Mouse (Mus musculus): ENCODE data around the gene Efna2. TPM values are rescaled to one million over a fixed set of nuclear protein-coding genes. Genes with fewer than 3 reads are reported as not detected.

Gene Efna2
- 7.2 and 11.2 TPM in 2 replicates for polyA plus RNA-seq (2011; ENCODE audit: insufficient read depth, insufficient read length, low read depth, missing spikeins)

- H3K27me3 ChIP-seq (ENCODE audit: control insufficient read depth, insufficient read depth, low read length, poor library complexity, severe bottlenecking) = no peaks in the 10 kb centered on the region
- H3K4me3 ChIP-seq (ENCODE audit: low read depth, low read length) = peak within 1 kb of the TSS; percentile 82
- peak within 1 kb of the TSS; percentile 4; the same call in 1 of the 2 replicates for H3K27ac ChIP-seq (ENCODE audit: insufficient read depth, low read length)
- H3K4me1 ChIP-seq (ENCODE audit: control insufficient read depth, insufficient read depth, low read length) = peaks cover 3% of the 10 kb centered on the region
- TF ChIP-seq EP300 (IDR thresholded peaks at IDR 0.05; ENCODE audit: insufficient read depth, low read depth, low read length) = no peak
- no peak for TF ChIP-seq CTCF (IDR thresholded peaks at IDR 0.05; ENCODE audit: low read depth, low read length)
- no peak for TF ChIP-seq POLR2A (IDR thresholded peaks at IDR 0.05; ENCODE audit: insufficient read depth, low read length)
- peak within 1 kb of the TSS; percentile 88 for H3K9ac ChIP-seq (ENCODE audit: low read depth, poor library complexity, severe bottlenecking)
- no peaks in the 10 kb centered on the region for H3K36me3 ChIP-seq (ENCODE audit: control insufficient read depth, insufficient read depth, low read length, poor library complexity, severe bottlenecking)
- no peaks in the 10 kb centered on the region for H3K9me3 ChIP-seq (replicated peaks; ENCODE audit: control insufficient read depth, insufficient read depth, low read length, poor library complexity, severe bottlenecking)
These were observed at the start of gene Efna2 for GRCm38 (mm10) chr10:80179068-80180051. Efna2 (plus strand) TSS chr10:80179482.

GRCm38 (mm10) chr10:80129846-80130245, 49.4 kb upstream of the Efna2 start:
- Histone ChIP-seq H3K27ac (ENCODE audit: insufficient read depth, low read length) (no peak overlapping the region), H3K9ac (ENCODE audit: low read depth, poor library complexity, severe bottlenecking) (no peak overlapping the region), H3K36me3 (ENCODE audit: control insufficient read depth, insufficient read depth, low read length, poor library complexity, severe bottlenecking) (peaks cover 4% of the 10 kb centered on the region; the same call in 1 of the 2 replicates), H3K4me3 (ENCODE audit: low read depth, low read length) (no peak overlapping the region), H3K4me1 (ENCODE audit: control insufficient read depth, insufficient read depth, low read length) (no peaks in the 10 kb centered on the region), H3K9me3 (replicated peaks; ENCODE audit: control insufficient read depth, insufficient read depth, low read length, poor library complexity, severe bottlenecking) (no peaks in the 10 kb centered on the region), H3K27me3 (ENCODE audit: control insufficient read depth, insufficient read depth, low read length, poor library complexity, severe bottlenecking) (no peaks in the 10 kb centered on the region)
- TF ChIP-seq POLR2A (IDR thresholded peaks at IDR 0.05; ENCODE audit: insufficient read depth, low read length) (no peak), EP300 (IDR thresholded peaks at IDR 0.05; ENCODE audit: insufficient read depth, low read depth, low read length) (no peak), CTCF (IDR thresholded peaks at IDR 0.05; ENCODE audit: low read depth, low read length) (no peak)

- Histone ChIP-seq H3K27ac (ENCODE audit: insufficient read depth, low read length) (no peak overlapping the region), H3K9me3 (replicated peaks; ENCODE audit: control insufficient read depth, insufficient read depth, low read length, poor library complexity, severe bottlenecking) (no peaks in the 10 kb centered on the region), H3K27me3 (ENCODE audit: control insufficient read depth, insufficient read depth, low read length, poor library complexity, severe bottlenecking) (no peaks in the 10 kb centered on the region), H3K4me1 (ENCODE audit: control insufficient read depth, insufficient read depth, low read length) (no peaks in the 10 kb centered on the region), H3K36me3 (ENCODE audit: control insufficient read depth, insufficient read depth, low read length, poor library complexity, severe bottlenecking) (peaks cover 3% of the 10 kb centered on the region; the same call in 1 of the 2 replicates), H3K4me3 (ENCODE audit: low read depth, low read length) (no peak overlapping the region), H3K9ac (ENCODE audit: low read depth, poor library complexity, severe bottlenecking) (no peak overlapping the region)
- TF ChIP-seq POLR2A (IDR thresholded peaks at IDR 0.05; ENCODE audit: insufficient read depth, low read length) = no peak
- TF ChIP-seq EP300 (IDR thresholded peaks at IDR 0.05; ENCODE audit: insufficient read depth, low read depth, low read length) = 0 out of 2 replicates have a peak, but pooled peaks have one; percentile 11
These were observed 48.8 kb upstream of the Efna2 start for GRCm38 (mm10) chr10:80130403-80131031.

- no peaks in the 10 kb centered on the region for H3K9me3 ChIP-seq (replicated peaks; ENCODE audit: control insufficient read depth, insufficient read depth, low read length, poor library complexity, severe bottlenecking)
- peak; percentile 41; the same call in 1 of the 2 replicates for TF ChIP-seq EP300 (IDR thresholded peaks at IDR 0.05; ENCODE audit: insufficient read depth, low read depth, low read length)
- no peak for TF ChIP-seq CTCF (IDR thresholded peaks at IDR 0.05; ENCODE audit: low read depth, low read length)
- peak; percentile 27 for TF ChIP-seq POLR2A (IDR thresholded peaks at IDR 0.05; ENCODE audit: insufficient read depth, low read length)
- peaks cover under 1% of the 10 kb centered on the region; the same call in 1 of the 2 replicates for H3K36me3 ChIP-seq (ENCODE audit: control insufficient read depth, insufficient read depth, low read length, poor library complexity, severe bottlenecking)
- no peak overlapping the region for H3K27ac ChIP-seq (ENCODE audit: insufficient read depth, low read length)
- no peaks in the 10 kb centered on the region for H3K4me1 ChIP-seq (ENCODE audit: control insufficient read depth, insufficient read depth, low read length)
- H3K27me3 ChIP-seq (ENCODE audit: control insufficient read depth, insufficient read depth, low read length, poor library complexity, severe bottlenecking) = no peaks in the 10 kb centered on the region
- peak overlapping the region; percentile 7; the same call in 1 of the 2 replicates for H3K4me3 ChIP-seq (ENCODE audit: low read depth, low read length)
- no peak overlapping the region for H3K9ac ChIP-seq (ENCODE audit: low read depth, poor library complexity, severe bottlenecking)
These were observed 47.8 kb upstream of the Efna2 start for GRCm38 (mm10) chr10:80131316-80131951.

GRCm38 (mm10) chr10:80131952-80132350, 47.3 kb upstream of the Efna2 start:
- H3K27me3 ChIP-seq (ENCODE audit: control insufficient read depth, insufficient read depth, low read length, poor library complexity, severe bottlenecking) = no peaks in the 10 kb centered on the region
- H3K4me3 ChIP-seq (ENCODE audit: low read depth, low read length) = no peak overlapping the region; the same call in 1 of the 2 replicates
- TF ChIP-seq EP300 (IDR thresholded peaks at IDR 0.05; ENCODE audit: insufficient read depth, low read depth, low read length) = no peak
- no peak for TF ChIP-seq CTCF (IDR thresholded peaks at IDR 0.05; ENCODE audit: low read depth, low read length)
- TF ChIP-seq POLR2A (IDR thresholded peaks at IDR 0.05; ENCODE audit: insufficient read depth, low read length) = no peak
- no peak overlapping the region for H3K27ac ChIP-seq (ENCODE audit: insufficient read depth, low read length)
- H3K4me1 ChIP-seq (ENCODE audit: control insufficient read depth, insufficient read depth, low read length) = no peaks in the 10 kb centered on the region
- no peak overlapping the region for H3K9ac ChIP-seq (ENCODE audit: low read depth, poor library complexity, severe bottlenecking)
- H3K36me3 ChIP-seq (ENCODE audit: control insufficient read depth, insufficient read depth, low read length, poor library complexity, severe bottlenecking) = no peaks in the 10 kb centered on the region; the same call in 1 of the 2 replicates
- H3K9me3 ChIP-seq (replicated peaks; ENCODE audit: control insufficient read depth, insufficient read depth, low read length, poor library complexity, severe bottlenecking) = no peaks in the 10 kb centered on the region

All from ES-Bruce4 (cell line).